Mouse (Mus musculus) cortical plate, adult 2 months (tissue): ENCODE data around the gene Pink1.

Experiments used
- CTCF ChIP-seq: fragments of 200-500 bp; IDR thresholded peaks from 2 replicates; pipeline ENCODE4 v1.5.1; 2011; ENCODE audit warnings: mild to moderate bottlenecking, control low read depth, low read length; ENCODE audit not compliant: insufficient read depth; ENCODE audit errors: extremely low read depth
- POLR2A ChIP-seq: fragments of 200-500 bp; IDR thresholded peaks from 2 replicates; pipeline ENCODE4 v1.6.1; 2011; ENCODE audit warnings: mild to moderate bottlenecking, low read length, control low read depth; ENCODE audit not compliant: insufficient read depth; ENCODE audit errors: extremely low read depth

DNA sequence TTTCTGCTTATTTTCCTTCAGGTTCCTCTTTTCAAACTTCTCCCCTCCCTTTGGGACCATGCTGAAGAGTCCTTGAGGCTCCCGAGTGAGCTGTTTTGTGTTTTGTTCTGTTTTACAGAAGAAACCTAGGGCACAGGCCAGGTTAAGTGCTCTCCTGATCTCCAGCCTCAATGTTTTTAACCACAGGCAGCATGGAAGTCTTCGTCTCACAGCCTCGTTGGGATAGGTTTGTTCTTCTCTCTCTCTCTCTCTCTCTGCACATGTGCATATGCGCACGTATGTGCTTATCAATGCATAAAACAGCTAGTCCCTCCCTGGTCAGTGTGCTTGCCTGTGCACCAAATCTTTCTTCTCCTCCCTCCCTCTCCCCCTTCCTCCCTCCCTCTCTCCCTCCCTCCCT is 10.8 kb upstream of the Pink1 start:
- no peak for TF ChIP-seq POLR2A
- TF ChIP-seq CTCF, result no peak
